Mouse (Mus musculus): ENCODE measurements at regions not wholly inside any gene's neighbourhood (a gene's known extent, or its start where the extent isn't known, plus 50 kb on each side); places are given as distances from the start of the nearest gene placed in this dataset.

DNA sequence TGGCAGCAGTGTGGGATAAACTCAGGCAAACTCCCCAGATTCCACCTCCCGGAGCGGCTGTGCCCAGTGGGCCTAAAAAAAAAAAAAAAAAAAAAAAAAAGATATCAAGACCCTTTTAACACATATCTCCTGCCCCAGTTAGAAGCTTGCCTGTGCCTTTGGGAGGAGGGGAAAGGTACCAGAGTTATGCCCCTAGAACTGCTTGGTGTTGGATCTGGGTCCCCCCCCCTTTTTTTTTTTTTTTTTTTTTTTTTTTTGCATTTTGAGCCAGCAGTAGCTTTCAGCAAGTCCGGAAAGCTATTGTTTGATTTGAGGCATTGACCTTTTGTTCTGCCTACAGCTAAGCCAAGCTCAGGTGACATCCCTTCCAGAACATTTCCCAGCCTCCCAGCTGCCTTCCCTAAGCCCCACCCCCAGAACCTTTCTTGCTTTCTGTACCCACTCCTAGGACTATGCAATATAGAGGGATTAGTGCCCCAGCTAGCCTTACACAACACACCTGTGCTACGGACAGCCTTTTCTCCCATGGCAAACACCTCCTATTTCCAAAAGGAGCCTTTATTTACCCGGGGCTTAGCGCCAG is 252.1 kb upstream of the Prok2 start:
- DNase-seq, result no peak

- DNase-seq, result no peak
These were observed 250.0 kb upstream of the Prok2 start for GRCm38 (mm10) chr6:99976144-99976543.

DNA sequence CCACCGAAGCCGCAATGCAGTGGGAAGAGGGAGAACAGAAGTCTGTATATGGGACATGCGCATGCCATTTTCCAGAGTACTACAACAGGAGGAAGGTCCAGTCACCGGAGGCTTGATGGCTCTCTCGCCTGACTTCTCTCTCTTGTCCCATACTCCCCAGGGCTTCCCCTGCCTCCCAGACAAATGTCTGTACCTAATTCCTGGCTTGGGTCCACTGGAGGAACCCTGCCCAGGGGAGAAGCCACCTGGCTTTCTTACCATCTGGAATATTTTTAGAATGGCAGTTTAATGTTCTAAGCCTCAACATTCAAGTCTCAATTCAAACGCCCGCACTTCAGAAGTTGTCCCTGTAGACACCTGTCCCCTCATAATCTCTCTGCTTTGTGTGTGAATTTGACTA is 249.3 kb upstream of the Prok2 start:
- DNase-seq, result no peak

- DNase-seq, result peak; percentile 97
These were observed 248.3 kb upstream of the Prok2 start for GRCm38 (mm10) chr6:99974464-99974863.

GRCm38 (mm10) chr6:99971376-99971775 is 245.2 kb upstream of the Prok2 start:
- DNase-seq, result peak; percentile 98

DNA sequence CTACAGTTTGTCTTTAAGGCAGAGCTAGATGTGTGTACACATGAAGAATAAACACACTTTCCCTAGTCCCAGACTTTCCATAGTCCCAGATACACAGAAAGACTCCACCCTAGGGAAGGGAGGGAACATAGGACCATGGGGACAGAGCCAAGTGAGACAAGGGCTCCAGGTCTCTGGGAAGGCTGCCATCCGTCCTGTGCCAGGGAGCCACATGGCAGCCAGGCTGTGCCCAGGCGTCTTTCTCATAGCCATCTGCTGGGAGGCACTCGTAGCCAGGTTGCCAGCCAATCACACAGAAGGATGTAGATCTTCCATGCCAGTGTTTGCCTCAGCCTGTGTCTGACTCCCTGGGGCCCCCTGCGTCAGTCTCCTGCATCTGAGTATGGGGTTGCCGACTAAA is 242.7 kb upstream of the Prok2 start:
- DNase-seq, result peak; percentile 98

DNA sequence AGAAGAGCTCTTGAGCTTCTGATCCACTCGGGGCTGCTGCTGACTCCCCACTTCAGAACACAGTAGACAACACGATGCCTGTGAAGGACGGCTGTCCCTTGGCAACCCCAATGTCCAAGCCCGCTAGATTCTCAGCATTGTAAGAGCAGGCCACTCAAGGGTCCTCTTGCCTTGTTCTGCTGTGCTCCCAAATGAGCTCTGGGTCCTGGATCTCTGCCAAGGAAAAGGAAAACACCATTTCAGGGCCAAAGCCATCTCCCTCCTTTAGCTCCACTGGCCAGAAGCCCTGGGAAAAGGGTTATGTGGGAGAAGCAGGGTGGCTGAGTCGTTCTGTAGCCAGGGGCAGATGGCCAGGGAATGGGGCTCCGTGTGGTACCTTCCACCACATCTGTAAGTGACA is 241.3 kb upstream of the Prok2 start:
- no peak for DNase-seq

GRCm38 (mm10) chr6:99964540-99964939 is 238.3 kb upstream of the Prok2 start:
- DNase-seq, result no peak

GRCm38 (mm10) chr6:99964007-99964406 is 237.8 kb upstream of the Prok2 start:
- no peak for DNase-seq

GRCm38 (mm10) chr6:99959371-99959770 is 233.2 kb upstream of the Prok2 start:
- DNase-seq, result no peak

- peak; percentile 93 for DNase-seq
These were observed 228.9 kb upstream of the Prok2 start for GRCm38 (mm10) chr6:99954832-99955830.

DNA sequence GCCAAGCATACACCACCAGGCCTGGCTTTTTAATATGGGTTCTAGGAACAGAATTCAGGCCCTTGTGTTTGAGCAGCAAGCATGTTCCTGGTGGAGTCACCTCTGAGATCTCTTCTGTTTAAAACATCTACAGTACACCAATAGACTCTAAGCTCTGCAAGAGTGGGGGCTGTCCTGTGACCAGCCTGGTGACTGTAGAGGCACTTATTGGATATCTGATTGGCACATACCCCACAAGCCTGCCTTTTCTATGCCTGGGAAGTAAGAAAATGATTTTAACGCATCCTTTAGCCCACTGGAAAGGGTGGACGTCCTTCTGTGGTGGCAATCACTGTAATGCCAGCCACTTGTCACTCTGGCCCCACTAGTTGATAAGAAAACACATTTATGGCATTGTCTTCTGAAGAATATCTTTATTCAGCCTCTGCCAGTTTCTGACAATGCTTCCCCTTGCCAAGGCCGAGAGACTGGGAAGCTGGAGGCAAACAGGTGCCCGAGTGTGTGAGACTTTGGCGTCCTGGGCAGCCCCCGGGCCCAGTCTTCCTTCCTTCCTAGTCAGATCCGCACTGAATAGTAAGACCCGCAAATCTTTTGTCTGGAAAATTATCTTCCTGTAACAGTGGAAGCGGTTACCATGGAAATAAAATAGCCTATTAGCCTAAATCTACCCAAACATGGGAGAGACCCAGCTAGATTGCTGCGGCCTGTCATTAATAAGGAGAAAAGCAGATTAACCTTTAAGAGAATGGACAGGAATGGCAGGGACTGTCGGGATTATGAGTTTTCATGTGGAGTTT is 228.0 kb upstream of the Prok2 start:
- no peak for DNase-seq

- no peak for DNase-seq
These were observed 224.6 kb upstream of the Prok2 start for GRCm38 (mm10) chr6:99950811-99951210.

DNA sequence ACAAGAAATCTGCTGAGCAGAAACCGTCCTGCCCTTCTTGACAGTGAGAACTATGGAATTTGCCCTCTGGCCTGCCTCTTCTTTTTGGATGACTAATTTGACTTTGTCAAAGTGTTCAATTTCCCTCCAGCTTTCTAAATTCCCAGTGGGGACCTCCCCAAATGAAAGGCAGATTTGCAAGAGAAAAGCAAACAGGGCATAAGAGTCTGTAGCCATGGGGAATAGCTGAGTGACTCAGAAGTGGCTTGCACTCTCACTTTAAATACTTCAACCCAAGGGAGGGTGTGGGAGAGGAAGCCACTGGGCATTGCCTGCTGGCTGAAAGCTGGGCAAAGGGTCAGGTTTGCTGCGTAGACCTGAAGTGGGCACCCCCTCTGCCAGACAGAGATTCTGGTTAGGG is 220.7 kb upstream of the Prok2 start:
- DNase-seq, result no peak

GRCm38 (mm10) chr6:99946481-99946880 is 220.3 kb upstream of the Prok2 start:
- DNase-seq, result no peak

DNA sequence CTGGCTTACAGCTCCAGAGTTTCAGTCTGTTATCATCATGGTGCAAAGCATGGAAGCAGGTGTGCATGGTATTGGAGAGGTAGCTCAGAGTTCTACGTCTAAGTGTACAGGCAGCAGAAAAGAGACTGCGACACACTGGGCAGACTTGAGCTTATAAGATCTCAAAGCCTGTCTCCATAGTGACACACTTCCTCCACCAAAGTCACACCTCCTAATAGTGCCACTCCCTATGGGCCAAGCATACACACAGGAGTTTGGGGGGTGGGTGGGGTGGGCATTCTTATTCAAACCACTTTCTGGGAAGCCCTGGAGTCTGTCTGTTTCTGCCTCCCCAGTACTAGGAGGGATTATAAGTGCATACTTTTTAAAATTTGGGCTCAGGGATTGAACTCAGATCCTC is 219.5 kb upstream of the Prok2 start:
- no peak for DNase-seq

DNA sequence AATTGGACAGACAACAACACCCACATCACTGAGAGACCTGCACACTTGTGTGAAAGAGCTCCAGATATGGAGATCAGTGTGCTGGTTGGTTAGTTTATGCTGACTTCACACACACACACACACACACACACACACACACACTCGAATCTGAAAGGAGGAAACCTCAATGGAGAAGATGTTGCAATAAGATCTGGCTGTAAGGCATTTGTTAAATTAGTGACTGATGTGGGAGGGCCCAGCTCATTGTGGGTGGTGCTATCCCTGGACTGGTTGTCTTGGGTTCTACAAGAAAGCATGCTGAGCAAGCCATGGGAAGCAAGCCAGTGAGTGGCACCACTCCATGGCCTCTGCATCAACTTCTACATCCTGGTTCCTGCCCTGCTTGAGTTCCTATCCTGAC is 216.8 kb upstream of the Prok2 start:
- no peak for DNase-seq

- no peak for DNase-seq
These were observed 213.9 kb upstream of the Prok2 start for GRCm38 (mm10) chr6:99940118-99940517.

GRCm38 (mm10) chr6:99939382-99939781 is 213.2 kb upstream of the Prok2 start:
- no peak for DNase-seq

DNA sequence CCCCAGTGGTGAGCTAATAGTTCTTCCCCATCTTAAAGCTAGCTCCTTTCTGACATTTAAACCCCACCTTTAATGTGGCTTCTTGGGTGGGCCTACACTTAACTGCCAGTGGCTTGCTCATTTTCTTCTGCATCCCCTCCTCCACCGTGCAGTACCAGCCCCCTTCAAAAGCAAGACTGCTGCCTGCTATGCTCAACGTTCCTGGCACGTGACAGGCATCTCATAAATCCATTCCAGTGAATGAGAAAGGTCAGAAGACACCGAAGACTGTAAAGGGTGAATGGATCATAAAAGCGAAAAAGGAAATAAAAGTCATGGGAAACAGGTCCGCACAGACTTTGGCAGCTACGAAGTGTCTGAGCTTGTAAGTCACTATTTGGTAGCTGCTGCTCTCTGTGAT is 212.8 kb upstream of the Prok2 start:
- DNase-seq, result no peak

GRCm38 (mm10) chr6:99936716-99937115 is 210.5 kb upstream of the Prok2 start:
- DNase-seq, result no peak

- DNase-seq, result no peak
These were observed 209.2 kb upstream of the Prok2 start for GRCm38 (mm10) chr6:99935373-99935772.

- DNase-seq, result peak; percentile 91
These were observed 208.2 kb upstream of the Prok2 start for GRCm38 (mm10) chr6:99934394-99934793.

DNA sequence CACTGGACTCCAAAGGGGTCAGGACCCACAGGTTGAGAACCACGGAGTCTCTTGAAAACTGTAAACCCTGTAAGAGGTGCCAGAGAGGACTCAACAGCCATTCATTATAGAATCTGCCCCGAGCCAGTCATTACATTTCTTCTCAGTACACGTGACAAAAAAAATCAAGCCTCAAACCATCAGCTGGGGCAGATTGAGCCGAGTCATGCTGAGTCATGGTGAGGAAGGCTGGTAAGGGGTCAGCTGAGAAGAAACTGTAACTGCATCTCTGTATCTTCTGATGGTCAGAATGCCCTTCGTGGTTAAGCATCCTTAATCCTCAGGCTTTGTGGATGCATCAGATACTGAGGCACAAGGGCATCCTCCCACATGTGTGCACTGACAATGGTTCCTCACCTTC is 207.2 kb upstream of the Prok2 start:
- DNase-seq, result no peak
